Mouse (Mus musculus) kidney, embryonic 14.5 days (tissue): ENCODE measurements around the gene Hacd3. TPM values are rescaled to one million over a fixed set of nuclear protein-coding genes. Genes with fewer than 3 reads are reported as not detected.

Experiments
- microRNA-seq: library from miRNA; unstranded; fragments of <30 nt; microRNA quantifications from one replicate; pipeline ENCODE4, GENCODE M21; 2016
- polyA plus RNA-seq: library from polyadenylated mRNA; unstranded; fragments of >200 nt; fragmentation: Nextera tagmentation; extraction: Ambion mirVana; gene quantifications from 2 replicates; pipeline ENCODE4 v1.2.1, GENCODE M21; 2014

Hacd3 gene
- polyA plus RNA-seq, 1 experiment from 2014 or later = 85.6 TPM

Small RNA genes lying within 50 kb of the gene (microRNA-seq; reads per million reads assigned to microRNA genes)
- gene Gm25640 = not detected

Other genes starting within 250 kb of the Hacd3 start
- gene Dennd4a, start 210.4 kb downstream of the Hacd3 start, polyA plus RNA-seq = 4.5 and 6.1 TPM in 2 replicates
- gene Slc24a1, start 70.1 kb downstream of the Hacd3 start, polyA plus RNA-seq = not detected in 2 replicates
- gene Ints14, start 60.8 kb downstream of the Hacd3 start, polyA plus RNA-seq = 41.4 and 71.6 TPM in 2 replicates
- gene Dpp8, start 10.7 kb upstream of the Hacd3 start, polyA plus RNA-seq = 20.7 and 29.9 TPM in 2 replicates
- 12.7 and 16.4 TPM in 2 replicates for gene Igdcc4, start 79.8 kb upstream of the Hacd3 start, polyA plus RNA-seq
- gene Igdcc3, start 119.5 kb upstream of the Hacd3 start, polyA plus RNA-seq = 4.5 and 6.1 TPM in 2 replicates
- gene Parp16, start 173.7 kb upstream of the Hacd3 start, polyA plus RNA-seq = 4.7 and 7.9 TPM in 2 replicates
- 0.40 and 0.64 TPM in 2 replicates for gene Cilp, start 243.5 kb upstream of the Hacd3 start, polyA plus RNA-seq